Mouse (Mus musculus): ENCODE measurements around the gene Shisa3. TPM values are rescaled to one million over a fixed set of nuclear protein-coding genes. Genes with fewer than 3 reads are reported as not detected.
A peak's percentile ranks its signal among the peaks of the same experiment; 100 is the strongest.

Shisa3 gene
- polyA plus RNA-seq (2012; rRNA removed), result 7.5 and 12.6 TPM in 2 replicates

- DNase-seq (ENCODE audit: low read depth), result peak; percentile 64
- TF ChIP-seq CTCF (IDR thresholded peaks at IDR 0.05; ENCODE audit: borderline replicate concordance, extremely low read depth, insufficient read depth, insufficient read length), result no peak
Measured at GRCm38 (mm10) chr5:67607804-67608673, at the start of gene Shisa3. Gene Shisa3 (plus strand): TSS chr5:67607882.

DNA sequence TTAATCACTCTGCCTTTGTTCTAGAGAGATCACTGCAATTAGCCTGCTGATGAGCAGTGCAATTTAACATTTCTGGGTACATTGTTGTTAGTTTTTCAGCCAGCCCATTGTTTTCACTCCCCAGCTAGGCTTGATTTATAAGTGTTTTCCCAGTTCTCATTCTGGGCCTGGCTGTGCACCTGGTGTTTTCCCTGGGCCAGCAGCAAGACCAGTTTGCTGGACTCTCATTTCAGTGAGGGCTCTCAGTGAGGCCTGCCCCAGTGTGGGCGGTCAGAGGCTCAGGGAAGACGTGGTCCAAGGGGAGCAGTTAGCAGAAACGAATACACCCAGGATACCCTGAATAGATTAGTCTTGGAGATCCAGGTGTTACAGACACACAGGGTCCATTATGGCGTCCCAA, 49.0 kb upstream of the Shisa3 start:
- TF ChIP-seq CTCF (IDR thresholded peaks at IDR 0.05; ENCODE audit: borderline replicate concordance, extremely low read depth, insufficient read depth, insufficient read length) (no peak), POLR2A (IDR thresholded peaks at IDR 0.05; ENCODE audit: borderline replicate concordance, extremely low read depth, insufficient read depth, insufficient read length, poor library complexity, severe bottlenecking) (no peak)
- DNase-seq (ENCODE audit: low read depth), result no peak

- DNase-seq (ENCODE audit: low read depth), result no peak
- TF ChIP-seq CTCF (IDR thresholded peaks at IDR 0.05; ENCODE audit: borderline replicate concordance, extremely low read depth, insufficient read depth, insufficient read length), result no peak
- TF ChIP-seq POLR2A (IDR thresholded peaks at IDR 0.05; ENCODE audit: borderline replicate concordance, extremely low read depth, insufficient read depth, insufficient read length, poor library complexity, severe bottlenecking), result no peak
Measured at GRCm38 (mm10) chr5:67559063-67559462, 48.6 kb upstream of the Shisa3 start.

- no peak for DNase-seq (ENCODE audit: low read depth)
- TF ChIP-seq POLR2A (IDR thresholded peaks at IDR 0.05; ENCODE audit: borderline replicate concordance, extremely low read depth, insufficient read depth, insufficient read length, poor library complexity, severe bottlenecking) (no peak), CTCF (IDR thresholded peaks at IDR 0.05; ENCODE audit: borderline replicate concordance, extremely low read depth, insufficient read depth, insufficient read length) (no peak)
Measured at GRCm38 (mm10) chr5:67572552-67573155, 35.0 kb upstream of the Shisa3 start.

DNA sequence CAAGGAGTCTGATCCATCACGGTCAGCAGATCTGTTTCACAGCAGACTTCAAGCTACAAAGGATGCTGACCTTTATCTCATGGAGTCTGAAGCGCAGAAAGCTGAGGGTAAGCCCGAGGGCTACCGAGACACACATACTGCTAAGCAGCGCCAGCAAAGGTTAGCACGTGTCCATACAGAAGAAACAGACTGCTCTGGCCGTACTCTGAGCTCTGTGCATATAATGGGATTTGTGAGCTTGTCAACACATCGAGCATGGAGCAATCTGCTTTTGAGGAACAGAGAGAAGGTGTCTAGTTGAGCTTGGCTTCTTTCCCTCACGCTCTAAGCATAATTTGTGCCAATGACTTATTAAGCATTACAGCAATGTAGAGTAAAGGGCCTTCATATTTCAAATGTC, 33.6 kb upstream of the Shisa3 start:
- TF ChIP-seq CTCF (IDR thresholded peaks at IDR 0.05; ENCODE audit: borderline replicate concordance, extremely low read depth, insufficient read depth, insufficient read length), result no peak
- TF ChIP-seq POLR2A (IDR thresholded peaks at IDR 0.05; ENCODE audit: borderline replicate concordance, extremely low read depth, insufficient read depth, insufficient read length, poor library complexity, severe bottlenecking), result no peak
- no peak for DNase-seq (ENCODE audit: low read depth)

GRCm38 (mm10) chr5:67575705-67576104, 32.0 kb upstream of the Shisa3 start:
- no peak for DNase-seq (ENCODE audit: low read depth)
- no peak for TF ChIP-seq CTCF (IDR thresholded peaks at IDR 0.05; ENCODE audit: borderline replicate concordance, extremely low read depth, insufficient read depth, insufficient read length)
- TF ChIP-seq POLR2A (IDR thresholded peaks at IDR 0.05; ENCODE audit: borderline replicate concordance, extremely low read depth, insufficient read depth, insufficient read length, poor library complexity, severe bottlenecking), result no peak

DNA sequence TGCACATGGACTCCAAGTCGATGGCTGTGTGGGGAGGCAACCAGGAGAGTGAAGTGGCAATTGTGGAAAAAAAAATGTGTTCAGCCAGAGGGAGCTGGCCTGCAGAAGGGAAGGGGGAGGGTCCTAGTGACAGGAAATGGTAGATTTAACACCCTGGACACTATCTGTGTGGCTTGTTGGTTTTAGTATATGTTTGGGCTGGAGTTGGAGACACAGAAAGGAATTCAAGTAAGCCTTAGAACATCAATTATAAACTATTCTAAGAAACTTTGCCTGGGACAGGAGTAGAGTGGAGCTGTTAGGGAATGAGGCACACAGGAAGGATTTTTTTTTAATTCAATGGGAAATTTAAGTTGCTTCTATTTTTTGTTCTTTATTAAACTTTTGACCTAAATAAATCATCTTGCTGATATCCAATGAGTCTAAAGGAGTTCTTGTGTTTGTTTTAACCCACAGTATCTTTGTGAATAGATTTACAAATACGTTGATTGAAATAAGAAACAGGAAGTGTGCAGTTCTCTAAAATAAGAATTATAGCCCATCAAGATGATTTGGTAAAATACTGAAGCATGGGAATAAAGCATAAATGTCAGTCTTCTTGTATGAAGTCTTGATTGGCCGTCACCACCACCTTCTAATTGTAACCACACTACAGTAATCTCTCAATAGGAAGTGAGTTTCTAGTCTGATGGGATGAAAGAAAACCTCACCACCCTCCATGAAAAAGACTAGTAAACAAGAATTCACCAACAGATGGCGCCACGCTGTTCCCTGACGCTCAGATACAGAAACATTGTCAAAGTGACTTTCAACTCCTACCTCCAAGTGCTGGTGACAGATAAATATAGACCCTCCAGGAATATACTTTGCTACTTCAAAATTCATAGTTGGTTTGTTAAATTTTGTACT, 27.7 kb upstream of the Shisa3 start:
- peak; percentile 11 for DNase-seq (ENCODE audit: low read depth)
- peak; percentile 34; the same call in 1 of the 2 replicates for TF ChIP-seq CTCF (IDR thresholded peaks at IDR 0.05; ENCODE audit: borderline replicate concordance, extremely low read depth, insufficient read depth, insufficient read length)
- TF ChIP-seq POLR2A (IDR thresholded peaks at IDR 0.05; ENCODE audit: borderline replicate concordance, extremely low read depth, insufficient read depth, insufficient read length, poor library complexity, severe bottlenecking), result no peak

- TF ChIP-seq POLR2A (IDR thresholded peaks at IDR 0.05; ENCODE audit: borderline replicate concordance, extremely low read depth, insufficient read depth, insufficient read length, poor library complexity, severe bottlenecking) (no peak), CTCF (IDR thresholded peaks at IDR 0.05; ENCODE audit: borderline replicate concordance, extremely low read depth, insufficient read depth, insufficient read length) (no peak)
- no peak for DNase-seq (ENCODE audit: low read depth)
Measured at GRCm38 (mm10) chr5:67595070-67595469, 12.6 kb upstream of the Shisa3 start.

- DNase-seq (ENCODE audit: low read depth), result no peak
- TF ChIP-seq POLR2A (IDR thresholded peaks at IDR 0.05; ENCODE audit: borderline replicate concordance, extremely low read depth, insufficient read depth, insufficient read length, poor library complexity, severe bottlenecking), result no peak
- no peak for TF ChIP-seq CTCF (IDR thresholded peaks at IDR 0.05; ENCODE audit: borderline replicate concordance, extremely low read depth, insufficient read depth, insufficient read length)
Measured at GRCm38 (mm10) chr5:67595629-67596028, 12.1 kb upstream of the Shisa3 start.

DNA sequence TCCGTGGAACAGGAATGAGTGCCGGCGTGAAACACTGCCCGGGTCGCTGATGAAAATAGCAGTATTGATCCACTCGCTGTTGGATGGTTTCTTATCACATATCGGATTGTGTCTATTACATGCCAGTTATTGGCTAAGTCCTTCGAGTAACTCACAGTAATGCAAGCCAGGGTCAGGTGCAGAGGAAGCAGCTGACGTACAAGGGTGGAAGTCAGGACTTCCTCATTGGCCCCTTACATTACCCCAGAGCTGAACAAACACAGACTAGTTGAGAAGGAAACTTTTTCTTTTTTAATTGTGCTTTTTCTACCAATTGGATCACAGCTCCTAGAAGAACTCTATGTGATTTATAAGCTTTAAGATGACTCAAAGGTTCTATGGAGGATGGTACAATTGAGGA, 7.7 kb upstream of the Shisa3 start:
- TF ChIP-seq CTCF (IDR thresholded peaks at IDR 0.05; ENCODE audit: borderline replicate concordance, extremely low read depth, insufficient read depth, insufficient read length) (no peak), POLR2A (IDR thresholded peaks at IDR 0.05; ENCODE audit: borderline replicate concordance, extremely low read depth, insufficient read depth, insufficient read length, poor library complexity, severe bottlenecking) (no peak)
- no peak for DNase-seq (ENCODE audit: low read depth)

- DNase-seq (ENCODE audit: low read depth), result no peak
Measured at GRCm38 (mm10) chr5:67605951-67606350, 1.7 kb upstream of the Shisa3 start.

More at GRCm38 (mm10) chr5:67605951-67606350, 1.7 kb upstream of the Shisa3 start:
- TF ChIP-seq POLR2A (IDR thresholded peaks at IDR 0.05; ENCODE audit: borderline replicate concordance, extremely low read depth, insufficient read depth, insufficient read length, poor library complexity, severe bottlenecking), result no peak
- TF ChIP-seq CTCF (IDR thresholded peaks at IDR 0.05; ENCODE audit: borderline replicate concordance, extremely low read depth, insufficient read depth, insufficient read length), result no peak

Data from brain, embryonic 14.5 days (tissue).